Mouse (Mus musculus): Measurements from ENCODE around the gene Ssx9.
A peak's percentile ranks its signal among the peaks of the same experiment; 100 is the strongest.
"Not testable (repeated sequence)": the region's sequence is repeated elsewhere in the genome, so short reads cannot be mapped to it uniquely, and the experiment has no call there.

Ssx9 gene

DNA sequence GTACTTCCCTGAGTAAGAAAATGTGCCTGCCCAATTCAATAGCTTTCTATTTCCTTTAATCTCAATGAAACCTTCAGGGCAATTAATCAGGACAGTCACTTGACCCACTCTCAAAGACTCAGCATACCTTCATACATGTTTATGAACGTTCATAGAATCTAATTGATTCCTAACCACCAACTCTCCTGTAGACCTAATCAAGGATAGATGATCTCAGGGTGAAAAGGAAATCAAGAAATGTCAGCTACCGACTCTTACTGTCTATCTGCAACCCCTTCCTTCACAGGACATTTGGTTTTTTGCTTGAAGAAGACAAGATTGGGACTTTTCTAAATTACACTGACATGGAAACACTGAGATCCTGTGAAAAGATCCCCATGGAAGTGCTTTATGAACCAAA is at the start of gene Ssx9:
Gene Ssx9 (plus strand): TSS at position 301 of the 400 bp plus-strand sequence.
- DNase-seq, result not testable (repeated sequence)

DNA sequence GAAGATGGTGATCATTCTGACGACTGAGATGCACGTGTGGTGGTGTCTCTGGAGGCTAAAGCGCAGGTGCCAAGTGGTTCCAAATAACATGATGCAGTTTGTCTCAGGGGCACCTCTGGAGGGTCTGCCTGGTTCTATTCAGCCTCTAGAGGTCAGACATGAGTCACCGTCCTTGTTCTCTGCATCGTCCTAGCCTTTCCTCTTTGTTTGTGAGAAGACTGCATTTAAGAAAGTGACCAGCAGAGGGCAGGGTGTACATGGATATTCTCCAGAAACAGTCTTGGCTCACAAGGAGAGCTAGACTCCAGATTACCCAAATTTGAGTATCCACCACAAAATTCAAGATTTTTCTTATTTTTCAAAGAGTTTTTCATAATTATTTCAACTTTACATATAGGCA is 15.3 kb upstream of the Ssx9 start:
- peak; percentile 5 for DNase-seq

DNA sequence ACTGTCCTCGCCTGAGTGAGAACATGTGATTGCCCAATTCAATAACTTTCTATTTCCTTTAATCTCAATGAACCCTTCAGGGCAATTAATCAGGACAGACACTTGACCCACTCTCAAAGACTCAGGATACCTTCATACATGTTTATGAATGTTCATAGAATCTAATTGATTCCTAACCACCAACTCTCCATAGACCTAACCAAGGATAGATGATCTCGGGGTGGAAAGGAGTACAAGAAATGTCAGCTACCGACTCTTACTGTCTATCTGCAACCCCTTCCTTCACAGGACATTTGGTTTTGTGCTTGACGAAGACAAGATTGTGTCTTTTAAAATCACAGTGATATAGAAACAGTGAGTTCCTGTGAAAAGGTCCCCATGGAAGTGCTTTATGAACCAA is 55.2 kb downstream of the Ssx9 start, which contains the start of gene Ssxb5:
Gene Ssxb5 (plus strand): TSS at position 301 of the 400 bp plus-strand sequence.
- not testable (repeated sequence) for DNase-seq
